Mouse (Mus musculus) frontal cortex, postnatal 10 days (tissue): ENCODE measurements around the gene Slfn2.

Source experiments
- DNase-seq, 2 experiments: peaks; one replicate each; pipeline ENCODE4 v3.0.0; 2022; ENCODE audit warnings: low spot score in 2 of 2, mixed read lengths in 1 of 2

The Slfn2 gene

GRCm38 (mm10) chr11:83077714-83078422 lies 13.0 kb downstream of the Slfn2 start:
- peak in 1 of 2 experiments; percentile 23 for DNase-seq

- DNase-seq: no peak
Observed at GRCm38 (mm10) chr11:83078423-83079140, 13.7 kb downstream of the Slfn2 start.

- no peak for DNase-seq
Observed at GRCm38 (mm10) chr11:83079487-83080199, 14.7 kb downstream of the Slfn2 start.

GRCm38 (mm10) chr11:83082741-83083473 lies 18.0 kb downstream of the Slfn2 start:
- no peak for DNase-seq

- DNase-seq: no peak
Observed at GRCm38 (mm10) chr11:83084161-83084560, 19.2 kb downstream of the Slfn2 start.

GRCm38 (mm10) chr11:83084761-83085160 lies 19.8 kb downstream of the Slfn2 start:
- DNase-seq: no peak

- no peak for DNase-seq
Observed at GRCm38 (mm10) chr11:83115138-83115537, 50.2 kb downstream of the Slfn2 start.

- DNase-seq: no peak
Observed at GRCm38 (mm10) chr11:83116597-83117227, 51.8 kb downstream of the Slfn2 start, which contains the start of gene Slfn1. Gene Slfn1, plus strand, starts transcription at chr11:83116849.

- no peak for DNase-seq
Observed at GRCm38 (mm10) chr11:83118056-83118455, 53.1 kb downstream of the Slfn2 start.
